Mouse (Mus musculus) hindbrain, embryonic 11.5 days (tissue): ENCODE data around the gene Pdlim5. TPM values are rescaled to one million over a fixed set of nuclear protein-coding genes. Genes with fewer than 3 reads are reported as not detected.
"Not testable (repeated sequence)": the region's sequence is repeated elsewhere in the genome, so short reads cannot be mapped to it uniquely, and the experiment has no call there.

Experiments used
- ATAC-seq: fragments of 200-750 bp; cut with Nextera tagmentation; 2 replicates; pipeline ENCODE4 v1.8.0; 2017; ENCODE audit warnings: mild to moderate bottlenecking, moderate TSS enrichment, moderate library complexity; ENCODE audit not compliant: low FRiP score
- DNase-seq: peaks from one replicate; pipeline ENCODE4 v3.0.0-alpha.2; 2015; ENCODE audit warnings: low spot score
- H3K27ac ChIP-seq: fragments of 300-500 bp; sonication (generic); 2 replicates; pipeline ENCODE4 v1.5.1; 2014; ENCODE audit warnings: mild to moderate bottlenecking, low read depth, low read length
- H3K27me3 ChIP-seq: fragments of 300-500 bp; sonication (generic); 2 replicates; pipeline ENCODE4 v1.6.1; 2014; ENCODE audit warnings: mild to moderate bottlenecking, low read length, moderate library complexity, mixed read lengths; ENCODE audit not compliant: control insufficient read depth, insufficient read depth
- H3K36me3 ChIP-seq: fragments of 300-500 bp; sonication (generic); 2 replicates; pipeline ENCODE4 v1.6.1; 2014; ENCODE audit warnings: mild to moderate bottlenecking, low read length, moderate library complexity, mixed read lengths; ENCODE audit not compliant: control insufficient read depth, insufficient read depth
- H3K4me1 ChIP-seq: fragments of 300-500 bp; sonication (generic); replicated peaks from 2 replicates; pipeline ENCODE4 v1.6.1; 2014; ENCODE audit warnings: low read length, mixed read lengths; ENCODE audit not compliant: control insufficient read depth, insufficient read depth
- H3K4me2 ChIP-seq: fragments of 300-500 bp; sonication (generic); replicated peaks from 2 replicates; pipeline ENCODE4 v1.6.1; 2014; ENCODE audit warnings: mild to moderate bottlenecking, low read depth, low read length
- H3K4me3 ChIP-seq: fragments of 300-500 bp; sonication (generic); 2 replicates; pipeline ENCODE4 v1.5.1; 2014; ENCODE audit warnings: low read depth, low read length
- H3K9ac ChIP-seq: fragments of 300-500 bp; sonication (generic); 2 replicates; pipeline ENCODE4 v1.6.1; 2014; ENCODE audit warnings: low read depth, low read length
- H3K9me3 ChIP-seq: fragments of 300-500 bp; sonication (generic); 2 replicates; pipeline ENCODE4 v1.6.1; 2016; ENCODE audit warnings: low read length; ENCODE audit not compliant: control insufficient read depth
- polyA plus RNA-seq: library from polyadenylated mRNA; unstranded; fragments of >200 nt; fragmentation: Nextera tagmentation; extraction: Ambion mirVana; gene quantifications from 2 replicates; pipeline ENCODE4 v1.2.1, GENCODE M21; 2014

The Pdlim5 gene
- polyA plus RNA-seq, 1 experiment from 2014 or later = 20.4 TPM

- H3K9me3 ChIP-seq, H3K27me3 ChIP-seq, H3K36me3 ChIP-seq, H3K9ac ChIP-seq, ATAC-seq, H3K4me2 ChIP-seq, H3K4me1 ChIP-seq, DNase-seq, H3K4me3 ChIP-seq, H3K27ac ChIP-seq: not testable (repeated sequence)
These were observed 203.9 kb downstream of the Pdlim5 start for GRCm38 (mm10) chr3:142191627-142192026.

Other genes with a start within 250 kb of the Pdlim5 start
- gene Bmpr1b, start 226.3 kb downstream of the Pdlim5 start, polyA plus RNA-seq = 11.0 and 14.4 TPM in 2 replicates
- 0.19 TPM in 1 of 2 replicates, not detected in the other for gene Gbp5, start 98.3 kb upstream of the Pdlim5 start, polyA plus RNA-seq
- gene Gbp7, start 134.6 kb upstream of the Pdlim5 start, polyA plus RNA-seq = 1.5 and 2.3 TPM in 2 replicates
- gene Gbp3, start 164.3 kb upstream of the Pdlim5 start, polyA plus RNA-seq = 0.25 and 0.97 TPM in 2 replicates
- not detected in 2 replicates for gene Gbp2b, start 199.2 kb upstream of the Pdlim5 start, polyA plus RNA-seq
- 0.19 and 0.35 TPM in 2 replicates for gene Gbp2, start 224.9 kb upstream of the Pdlim5 start, polyA plus RNA-seq